In genomic region chr16:95716061-95716706, GRCm38 (mm10) we compare ENCODE assay signal across 19 mouse cellular contexts. TPM values are rescaled to one million over a fixed set of nuclear protein-coding genes. Genes with fewer than 3 reads are reported as not detected.
DNase-seq lines count a peak whose midpoint lies in the region; ATAC-seq and TF ChIP-seq lines count a peak whose summit lies in the region.
"Had no signal": no experiment of that assay in that cellular context is flagged by ENCODE, and none has a peak within 500 bp of the region (broad histone marks: within the 10 kb centered on the region; RNA-seq: fewer than 3 reads in every experiment).

No protein-coding gene starts in this region.

- peak overlapping the region; percentile 70 for H3K27ac ChIP-seq in lung, postnatal 0 days (ENCODE audit: low read length)
- H3K27ac ChIP-seq in stomach, embryonic 15.5 days, result no peak overlapping the region
- H3K27ac ChIP-seq in midbrain, embryonic 13.5 days, result no peak overlapping the region
- H3K27ac ChIP-seq: embryonic facial prominence, embryonic 15.5 days; heart, embryonic 13.5 days; liver, embryonic 14.5 days had no signal

- H3K4me2 ChIP-seq in lung, postnatal 0 days (replicated peaks; ENCODE audit: low read depth, low read length), result no peak overlapping the region
- H3K4me2 ChIP-seq in stomach, embryonic 15.5 days, result no peak overlapping the region
- H3K4me2 ChIP-seq in midbrain, embryonic 13.5 days (replicated peaks), result no peak overlapping the region
- H3K4me2 ChIP-seq: embryonic facial prominence, embryonic 15.5 days; heart, embryonic 13.5 days; midbrain, embryonic 11.5 days had no signal

- H3K27me3 ChIP-seq in lung, postnatal 0 days (replicated peaks; ENCODE audit: insufficient read depth, low read length), result no peaks in the 10 kb centered on the region
- H3K27me3 ChIP-seq in stomach, embryonic 15.5 days (replicated peaks), result no peaks in the 10 kb centered on the region
- H3K27me3 ChIP-seq in midbrain, embryonic 13.5 days, result no peaks in the 10 kb centered on the region
- H3K27me3 ChIP-seq: embryonic facial prominence, embryonic 15.5 days; heart, embryonic 13.5 days had no signal

- H3K9me3 ChIP-seq in lung, postnatal 0 days (ENCODE audit: low read length), result no peaks in the 10 kb centered on the region
- no peaks in the 10 kb centered on the region for H3K9me3 ChIP-seq in stomach, embryonic 15.5 days
- no peaks in the 10 kb centered on the region for H3K9me3 ChIP-seq in midbrain, embryonic 13.5 days
- H3K9me3 ChIP-seq: embryonic facial prominence, embryonic 15.5 days had no signal

- peaks cover 82% of the 10 kb centered on the region for H3K36me3 ChIP-seq in lung, postnatal 0 days (ENCODE audit: insufficient read depth, low read length)
- peaks cover 88% of the 10 kb centered on the region for H3K36me3 ChIP-seq in stomach, embryonic 15.5 days
- peaks cover 89% of the 10 kb centered on the region for H3K36me3 ChIP-seq in midbrain, embryonic 13.5 days

- TF ChIP-seq EP300 in lung, postnatal 0 days (IDR thresholded peaks at IDR 0.05), result peak; percentile 81

- ATAC-seq in lung, postnatal 0 days, result peak; percentile 93
- peak; percentile 54 for ATAC-seq in stomach, embryonic 15.5 days (ENCODE audit: insufficient read depth, low FRiP score, low read depth)
- no peak for ATAC-seq in midbrain, embryonic 13.5 days
- ATAC-seq: forebrain, embryonic 16.5 days; hindbrain, embryonic 16.5 days had no signal

- TF ChIP-seq CTCF in lung, postnatal 0 days (IDR thresholded peaks at IDR 0.05), result no peak

- no peak overlapping the region for H3K4me3 ChIP-seq in lung, postnatal 0 days (ENCODE audit: low read depth, low read length)
- no peak overlapping the region for H3K4me3 ChIP-seq in stomach, embryonic 15.5 days (replicated peaks)
- H3K4me3 ChIP-seq in midbrain, embryonic 13.5 days (replicated peaks), result no peak overlapping the region
- H3K4me3 ChIP-seq: embryonic facial prominence, embryonic 15.5 days; heart, embryonic 13.5 days had no signal

- H3K4me1 ChIP-seq in lung, postnatal 0 days (ENCODE audit: insufficient read depth, low read depth, low read length), result peaks cover 4% of the 10 kb centered on the region
- H3K4me1 ChIP-seq in stomach, embryonic 15.5 days, result no peaks in the 10 kb centered on the region
- no peaks in the 10 kb centered on the region for H3K4me1 ChIP-seq in midbrain, embryonic 13.5 days (replicated peaks)
- H3K4me1 ChIP-seq: embryonic facial prominence, embryonic 15.5 days had no signal

- 45% methylated on average over 12 of the region's 12 CpGs for WGBS in lung, postnatal 0 days
- 78% methylated on average over 12 of the region's 12 CpGs for WGBS in stomach, embryonic 15.5 days
- 94% methylated on average over 12 of the region's 12 CpGs for WGBS in midbrain, embryonic 13.5 days

- peak; percentile 92 for DNase-seq in heart, adult 11 months
- DNase-seq in heart, postnatal 4 days, result no peak
- DNase-seq in lung, adult 18-20 months, result peak; percentile 78 to 81
- DNase-seq in lung, postnatal 10 days, result no peak
- peak; percentile 85 for DNase-seq in lung, postnatal 0 days (ENCODE audit: low spot score)
- no peak for DNase-seq in kidney, postnatal 14 days
- DNase-seq: adrenal gland, postnatal 36 days; cerebellum, adult 9-11 months; gastrocnemius, postnatal 36 days; kidney, adult 11 months; layer of hippocampus, adult 9-11 months had no signal

- H3K9ac ChIP-seq in lung, postnatal 0 days (replicated peaks; ENCODE audit: low read depth), result no peak overlapping the region
- H3K9ac ChIP-seq in stomach, embryonic 15.5 days, result no peak overlapping the region
- no peak overlapping the region for H3K9ac ChIP-seq in midbrain, embryonic 13.5 days (replicated peaks)
- H3K9ac ChIP-seq: embryonic facial prominence, embryonic 15.5 days; heart, embryonic 13.5 days; liver, embryonic 14.5 days had no signal

RNA-seq across cellular contexts. Expression of gene Ets2, which starts 14.3 kb away (rescaled TPM):
- total RNA-seq in heart, postnatal 4 days (2021), result 100 to 1,000 TPM; 106 to 110 TPM
- polyA plus RNA-seq in lung, postnatal 0 days (2015; fragmentation: Nextera tagmentation; extraction: Ambion mirVana), result 71.2 and 75.5 TPM in 2 replicates
- 59.2 and 60.1 TPM in 2 replicates for polyA plus RNA-seq in stomach, embryonic 15.5 days (2015; fragmentation: Nextera tagmentation; extraction: Ambion mirVana)
- 12.1 and 13.2 TPM in 2 replicates for polyA plus RNA-seq in midbrain, embryonic 13.5 days (2015; fragmentation: Nextera tagmentation; extraction: Ambion mirVana)

Comparison
In these comparisons a context has a peak if more than half of its experiments do, and no peak if none do; other contexts are left out.
1. DNase-seq: peak in heart, adult 11 months (single experiment), lung, adult 18-20 months (2 of 2) and lung, postnatal 0 days (single experiment); none in heart, postnatal 4 days (single experiment), lung, postnatal 10 days (single experiment) and kidney, postnatal 14 days (single experiment).